Mouse (Mus musculus): ENCODE results near the gene Apod. TPM values are rescaled to one million over a fixed set of nuclear protein-coding genes. Genes with fewer than 3 reads are reported as not detected.
"Not testable (repeated sequence)": the region's sequence is repeated elsewhere in the genome, so short reads cannot be mapped to it uniquely, and the experiment has no call there.

Gene Apod
- polyA plus RNA-seq, 1 experiment from 2014 or later = 76.2 TPM

GRCm38 (mm10) chr16:31319316-31319715 is 4.7 kb upstream of the Apod start:
- H3K4me1 ChIP-seq = peaks cover 10% of the 10 kb centered on the region
- no peak overlapping the region for H3K4me2 ChIP-seq (replicated peaks)
- no peak overlapping the region for H3K9ac ChIP-seq
- ATAC-seq (ENCODE audit: low FRiP score) = no peak
- WGBS = 75% methylated on average over 4 of the region's 4 CpGs
- H3K36me3 ChIP-seq = no peaks in the 10 kb centered on the region
- no peaks in the 10 kb centered on the region for H3K27me3 ChIP-seq
- no peak overlapping the region for H3K27ac ChIP-seq
- H3K4me3 ChIP-seq = no peak overlapping the region
- no peaks in the 10 kb centered on the region for H3K9me3 ChIP-seq (replicated peaks)

GRCm38 (mm10) chr16:31318418-31318817 is 3.8 kb upstream of the Apod start:
- no peak overlapping the region for H3K9ac ChIP-seq
- H3K36me3 ChIP-seq = no peaks in the 10 kb centered on the region
- 66% methylated on average over 2 of the region's 2 CpGs for WGBS
- H3K4me2 ChIP-seq (replicated peaks) = no peak overlapping the region
- no peak overlapping the region for H3K27ac ChIP-seq
- no peaks in the 10 kb centered on the region for H3K9me3 ChIP-seq (replicated peaks)
- no peak overlapping the region for H3K4me3 ChIP-seq
- H3K4me1 ChIP-seq = peaks cover 15% of the 10 kb centered on the region
- no peak for ATAC-seq (ENCODE audit: low FRiP score)
- no peaks in the 10 kb centered on the region for H3K27me3 ChIP-seq

DNA sequence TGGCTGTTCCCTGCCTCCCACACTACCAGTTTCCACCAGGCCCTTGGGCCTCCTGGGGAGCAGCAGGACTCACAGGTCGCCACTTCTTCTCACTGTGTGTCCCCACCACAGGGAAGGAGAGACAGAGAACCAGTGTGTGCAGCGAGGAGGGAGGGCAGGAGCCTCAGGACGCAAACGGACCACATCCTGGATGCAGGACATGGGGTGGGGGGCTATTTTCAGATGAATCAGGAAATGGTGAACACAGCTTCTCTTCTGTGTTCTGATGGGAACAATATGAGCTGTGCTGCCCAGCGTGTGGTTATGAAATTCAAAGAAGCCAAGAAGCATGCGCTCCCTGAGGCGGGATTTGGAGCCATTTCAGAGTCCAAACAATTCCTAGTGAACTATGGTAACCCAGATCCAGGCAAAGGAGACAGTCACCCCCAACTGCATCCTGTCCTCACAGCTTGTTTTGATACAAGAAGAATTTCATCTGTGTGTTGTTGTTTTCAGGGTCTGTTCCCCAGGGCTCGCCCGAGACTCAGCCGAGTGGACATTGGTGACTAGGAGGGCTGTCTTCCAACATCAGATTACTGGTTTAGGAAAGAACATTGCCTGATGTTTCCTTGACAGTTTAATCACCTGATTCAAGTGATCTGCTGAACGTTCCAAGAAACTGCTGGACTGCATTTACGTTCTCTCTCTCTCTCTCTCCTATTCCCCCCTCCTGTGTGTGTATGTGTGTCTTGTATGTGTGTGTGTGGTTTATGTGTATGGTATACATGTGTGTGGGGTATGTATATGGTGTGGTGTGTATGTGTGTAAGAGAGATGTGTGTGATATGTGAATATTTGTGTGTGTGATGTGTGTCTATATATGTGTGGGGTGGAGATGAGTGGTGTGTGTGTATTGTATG is 1.9 kb upstream of the Apod start:
- not testable (repeated sequence) for ATAC-seq (ENCODE audit: low FRiP score); H3K27ac ChIP-seq; H3K9me3 ChIP-seq (replicated peaks); H3K9ac ChIP-seq; H3K4me2 ChIP-seq (replicated peaks); H3K4me3 ChIP-seq; H3K36me3 ChIP-seq; H3K27me3 ChIP-seq
- peaks cover 15% of the 10 kb centered on the region for H3K4me1 ChIP-seq
- 64% methylated on average over 12 of the region's 12 CpGs for WGBS

- WGBS = 70% methylated on average over 4 of the region's 4 CpGs
- peaks cover 20% of the 10 kb centered on the region for H3K4me1 ChIP-seq
- no peaks in the 10 kb centered on the region for H3K9me3 ChIP-seq (replicated peaks)
- no peaks in the 10 kb centered on the region for H3K27me3 ChIP-seq
- no peaks in the 10 kb centered on the region for H3K36me3 ChIP-seq
- no peak overlapping the region for H3K4me3 ChIP-seq
- H3K4me2 ChIP-seq (replicated peaks) = no peak overlapping the region
- peak overlapping the region; percentile 48 for H3K27ac ChIP-seq
- no peak overlapping the region for H3K9ac ChIP-seq
- ATAC-seq (ENCODE audit: low FRiP score) = no peak
These were observed 686 bp upstream of the Apod start for GRCm38 (mm10) chr16:31315294-31315693.

- no peak for ATAC-seq (ENCODE audit: low FRiP score)
These were observed 997 bp downstream of the Apod start for GRCm38 (mm10) chr16:31313611-31314010.

DNA sequence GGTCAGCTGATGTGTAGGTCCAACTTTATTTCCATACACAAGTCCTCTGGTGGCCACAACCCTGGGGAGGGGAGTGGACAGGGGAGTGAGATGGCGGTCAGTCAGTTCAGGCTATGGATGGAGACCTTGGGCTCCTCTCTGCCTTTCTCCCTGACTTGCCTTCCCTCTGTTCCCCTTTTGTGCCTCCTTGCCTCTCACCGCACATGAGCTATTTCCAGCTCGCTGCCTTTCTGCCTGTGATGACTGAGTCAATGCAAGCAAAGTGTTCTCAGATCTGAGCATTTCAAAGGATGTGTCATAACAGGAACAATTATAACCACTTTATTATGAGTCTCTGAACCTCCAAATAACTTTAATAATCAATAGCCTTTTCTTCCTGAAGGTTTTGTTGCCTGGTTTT is 2.3 kb downstream of the Apod start:
- no peak overlapping the region for H3K4me2 ChIP-seq (replicated peaks)
- H3K36me3 ChIP-seq = no peaks in the 10 kb centered on the region
- H3K4me3 ChIP-seq = no peak overlapping the region
- WGBS = 75% methylated on average over 3 of the region's 3 CpGs
- ATAC-seq (ENCODE audit: low FRiP score) = no peak
- H3K4me1 ChIP-seq = peaks cover 20% of the 10 kb centered on the region
- H3K9ac ChIP-seq = no peak overlapping the region
- no peaks in the 10 kb centered on the region for H3K9me3 ChIP-seq (replicated peaks)
- no peak overlapping the region for H3K27ac ChIP-seq
- no peaks in the 10 kb centered on the region for H3K27me3 ChIP-seq

More at GRCm38 (mm10) chr16:31313611-31314010, 997 bp downstream of the Apod start:
- no peaks in the 10 kb centered on the region for H3K36me3 ChIP-seq
- no peak overlapping the region for H3K9ac ChIP-seq
- no peak overlapping the region for H3K4me3 ChIP-seq
- no peak overlapping the region; the same call in 1 of the 2 replicates for H3K4me2 ChIP-seq (replicated peaks)
- no peak overlapping the region for H3K27ac ChIP-seq
- WGBS = 53% methylated on average over 2 of the region's 2 CpGs
- H3K27me3 ChIP-seq = no peaks in the 10 kb centered on the region
- H3K9me3 ChIP-seq (replicated peaks) = no peaks in the 10 kb centered on the region
- peaks cover 20% of the 10 kb centered on the region for H3K4me1 ChIP-seq

- Histone ChIP-seq H3K27ac (no peak overlapping the region), H3K36me3 (no peaks in the 10 kb centered on the region), H3K9ac (no peak overlapping the region), H3K4me3 (no peak overlapping the region), H3K9me3 (replicated peaks) (no peaks in the 10 kb centered on the region), H3K27me3 (no peaks in the 10 kb centered on the region), H3K4me2 (replicated peaks) (no peak overlapping the region), H3K4me1 (peaks cover 9% of the 10 kb centered on the region)
- WGBS = 70% methylated on average over 5 of the region's 5 CpGs
- no peak for ATAC-seq (ENCODE audit: low FRiP score)
These were observed 9.2 kb downstream of the Apod start for GRCm38 (mm10) chr16:31305199-31305919.

GRCm38 (mm10) chr16:31303276-31303675 is 11.3 kb downstream of the Apod start:
- Histone ChIP-seq H3K4me1 (peaks cover 24% of the 10 kb centered on the region), H3K4me2 (replicated peaks) (no peak overlapping the region), H3K27me3 (no peaks in the 10 kb centered on the region), H3K9me3 (replicated peaks) (no peaks in the 10 kb centered on the region), H3K9ac (no peak overlapping the region), H3K4me3 (no peak overlapping the region), H3K27ac (no peak overlapping the region), H3K36me3 (no peaks in the 10 kb centered on the region)
- WGBS = 70% methylated on average over 10 of the region's 10 CpGs
- no peak for ATAC-seq (ENCODE audit: low FRiP score)

DNA sequence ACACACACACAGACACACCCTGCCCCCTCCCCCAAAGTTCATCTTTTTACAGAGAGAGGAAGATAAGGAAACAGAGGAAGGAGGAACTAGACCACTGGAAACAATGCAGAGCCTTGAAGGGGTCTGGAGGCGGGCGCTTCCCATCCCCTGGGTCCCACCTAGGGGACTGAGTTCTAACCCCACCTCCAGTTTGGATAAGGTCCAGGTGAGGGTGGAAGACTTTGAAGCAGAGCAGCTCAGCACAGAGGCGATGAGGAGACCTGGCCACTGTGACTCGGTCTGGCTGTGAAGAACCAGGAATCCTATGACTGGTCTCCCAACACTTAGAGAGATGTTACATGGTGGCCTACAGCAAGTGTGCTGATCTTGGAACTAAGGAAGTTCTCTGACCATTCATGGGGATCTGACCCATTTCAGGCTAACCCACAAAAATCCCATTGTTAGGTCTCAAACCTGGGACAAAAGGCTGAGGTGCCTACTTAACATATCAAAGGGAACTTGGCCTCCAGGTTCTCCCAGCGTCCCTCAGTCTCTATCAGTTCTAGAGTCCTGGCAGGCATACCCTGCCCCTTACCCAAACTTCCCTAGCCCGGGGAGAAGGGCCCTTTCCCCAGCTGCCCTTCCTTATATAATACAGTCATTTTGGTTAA is 13.6 kb downstream of the Apod start:
- no peak overlapping the region for H3K9ac ChIP-seq
- H3K36me3 ChIP-seq = no peaks in the 10 kb centered on the region
- no peaks in the 10 kb centered on the region for H3K9me3 ChIP-seq (replicated peaks)
- peaks cover 24% of the 10 kb centered on the region for H3K4me1 ChIP-seq
- ATAC-seq (ENCODE audit: low FRiP score) = no peak
- H3K27ac ChIP-seq = no peak overlapping the region; the same call in 1 of the 2 replicates
- H3K4me3 ChIP-seq = no peak overlapping the region
- H3K4me2 ChIP-seq (replicated peaks) = no peak overlapping the region
- H3K27me3 ChIP-seq = no peaks in the 10 kb centered on the region
- 73% methylated on average over 6 of the region's 6 CpGs for whole genome bisulfite sequencing

GRCm38 (mm10) chr16:31300467-31300866 is 14.1 kb downstream of the Apod start:
- no peaks in the 10 kb centered on the region for H3K36me3 ChIP-seq
- no peak overlapping the region for H3K4me3 ChIP-seq
- no peaks in the 10 kb centered on the region for H3K9me3 ChIP-seq (replicated peaks)
- no peaks in the 10 kb centered on the region for H3K27me3 ChIP-seq
- ATAC-seq (ENCODE audit: low FRiP score) = no peak
- H3K9ac ChIP-seq = no peak overlapping the region
- no peak overlapping the region for H3K4me2 ChIP-seq (replicated peaks)
- 29% methylated on average over 7 of the region's 7 CpGs for WGBS
- peaks cover 24% of the 10 kb centered on the region for H3K4me1 ChIP-seq
- H3K27ac ChIP-seq = peak overlapping the region; percentile 14

- H3K27me3 ChIP-seq = no peaks in the 10 kb centered on the region
- H3K4me1 ChIP-seq = peaks cover 24% of the 10 kb centered on the region
- no peak overlapping the region for H3K4me2 ChIP-seq (replicated peaks)
- H3K36me3 ChIP-seq = no peaks in the 10 kb centered on the region
- H3K4me3 ChIP-seq = no peak overlapping the region
- ATAC-seq (ENCODE audit: low FRiP score) = peak; percentile 29
- 10% methylated on average over 3 of the region's 3 CpGs for WGBS
- no peaks in the 10 kb centered on the region for H3K9me3 ChIP-seq (replicated peaks)
- peak overlapping the region; percentile 14 for H3K27ac ChIP-seq
- no peak overlapping the region for H3K9ac ChIP-seq
These were observed 14.7 kb downstream of the Apod start for GRCm38 (mm10) chr16:31299960-31300353.

Measured in hindbrain, embryonic 12.5 days (tissue).